Comparison of ENCODE assay signal across 11 mouse cellular contexts in genomic region chr2:101751236-101751922, GRCm38 (mm10).
DNase-seq lines count a peak whose midpoint lies in the region; ATAC-seq and TF ChIP-seq lines count a peak whose summit lies in the region.
"Had no signal": no experiment of that assay in that cellular context is flagged by ENCODE, and none has a peak within 500 bp of the region (broad histone marks: within the 10 kb centered on the region; RNA-seq: fewer than 3 reads in every experiment).

No protein-coding gene starts in this region.

- no peak for ATAC-seq in forebrain, embryonic 13.5 days
- ATAC-seq in stomach, embryonic 14.5 days (ENCODE audit: insufficient number of reproducible peaks, insufficient read depth, low FRiP score, low read depth) = peak; percentile 48; the same call in 1 of the 2 replicates
- ATAC-seq in stomach, postnatal 0 days (ENCODE audit: low FRiP score, low TSS enrichment) = no peak
- ATAC-seq in stomach, embryonic 16.5 days (ENCODE audit: insufficient read depth, low FRiP score) = no peak

- H3K36me3 ChIP-seq in forebrain, embryonic 10.5 days (replicated peaks) = peaks cover 10% of the 10 kb centered on the region
- no peaks in the 10 kb centered on the region for H3K36me3 ChIP-seq in forebrain, embryonic 13.5 days (ENCODE audit: poor library complexity, severe bottlenecking)
- H3K36me3 ChIP-seq in kidney, adult 2 months (ENCODE audit: control insufficient read depth, insufficient read depth, low read length) = no peaks in the 10 kb centered on the region
- H3K36me3 ChIP-seq in stomach, embryonic 14.5 days (ENCODE audit: control insufficient read depth, insufficient read depth, low read length) = no peaks in the 10 kb centered on the region
- H3K36me3 ChIP-seq in stomach, postnatal 0 days (ENCODE audit: control insufficient read depth, insufficient read depth, low read length) = no peaks in the 10 kb centered on the region
- no peaks in the 10 kb centered on the region for H3K36me3 ChIP-seq in stomach, embryonic 16.5 days (ENCODE audit: control insufficient read depth, insufficient read depth, low read length)
- H3K36me3 ChIP-seq: hindbrain, embryonic 15.5 days; midbrain, embryonic 12.5 days had no signal

- no peak for TF ChIP-seq EP300 in stomach, postnatal 0 days (optimal IDR thresholded peaks at IDR 0.05)

- no peak overlapping the region for H3K4me3 ChIP-seq in forebrain, embryonic 10.5 days
- no peak overlapping the region for H3K4me3 ChIP-seq in forebrain, embryonic 13.5 days
- H3K4me3 ChIP-seq in kidney, adult 2 months (ENCODE audit: insufficient read depth, low read depth, low read length) = no peak overlapping the region
- H3K4me3 ChIP-seq in stomach, embryonic 14.5 days (ENCODE audit: low read depth, low read length) = no peak overlapping the region
- H3K4me3 ChIP-seq in stomach, postnatal 0 days (ENCODE audit: low read depth, low read length) = no peak overlapping the region
- no peak overlapping the region for H3K4me3 ChIP-seq in stomach, embryonic 16.5 days (replicated peaks; ENCODE audit: low read length)
- H3K4me3 ChIP-seq: erythroblast, embryonic 14.5 days; hindbrain, embryonic 15.5 days; midbrain, embryonic 12.5 days had no signal

- 40% methylated on average over 4 of the region's 4 CpGs for WGBS in forebrain, embryonic 10.5 days
- 42% methylated on average over 4 of the region's 4 CpGs for WGBS in forebrain, embryonic 13.5 days
- WGBS in kidney, adult 2 months = 38% methylated on average over 4 of the region's 4 CpGs
- 15% methylated on average over 4 of the region's 4 CpGs for WGBS in stomach, embryonic 14.5 days
- whole genome bisulfite sequencing in stomach, postnatal 0 days = 18% methylated on average over 4 of the region's 4 CpGs
- 25% methylated on average over 4 of the region's 4 CpGs for WGBS in stomach, embryonic 16.5 days

- peak overlapping the region; percentile 68 for H3K27ac ChIP-seq in forebrain, embryonic 10.5 days
- H3K27ac ChIP-seq in forebrain, embryonic 13.5 days = no peak overlapping the region
- peak overlapping the region; percentile 76 for H3K27ac ChIP-seq in kidney, adult 2 months (ENCODE audit: insufficient read depth, low read depth, low read length)
- H3K27ac ChIP-seq in stomach, embryonic 14.5 days (ENCODE audit: low read length) = 0 out of 2 replicates have a peak overlapping the region, but pooled peaks have one; percentile 3
- no peak overlapping the region for H3K27ac ChIP-seq in stomach, postnatal 0 days (replicated peaks)
- H3K27ac ChIP-seq in stomach, embryonic 16.5 days (ENCODE audit: low read length) = peak overlapping the region; percentile 24; the same call in 1 of the 2 replicates
- H3K27ac ChIP-seq: hindbrain, embryonic 15.5 days had no signal

- TF ChIP-seq POLR2A in kidney, adult 2 months (IDR thresholded peaks at IDR 0.05; ENCODE audit: low read depth, low read length) = no peak

- no peak overlapping the region for H3K4me2 ChIP-seq in forebrain, embryonic 13.5 days
- no peak overlapping the region for H3K4me2 ChIP-seq in stomach, embryonic 14.5 days (replicated peaks; ENCODE audit: low read depth, low read length)
- no peak overlapping the region for H3K4me2 ChIP-seq in stomach, postnatal 0 days (replicated peaks; ENCODE audit: low read depth)
- no peak overlapping the region for H3K4me2 ChIP-seq in stomach, embryonic 16.5 days (ENCODE audit: low read depth, low read length)
- H3K4me2 ChIP-seq: hindbrain, embryonic 15.5 days; midbrain, embryonic 12.5 days had no signal

- H3K4me1 ChIP-seq in forebrain, embryonic 10.5 days = peaks cover 50% of the 10 kb centered on the region
- H3K4me1 ChIP-seq in forebrain, embryonic 13.5 days = peaks cover 19% of the 10 kb centered on the region
- H3K4me1 ChIP-seq in kidney, adult 2 months (ENCODE audit: control insufficient read depth, insufficient read depth, low read length) = 0 out of 2 replicates have a peak, but pooled peaks cover 8% of the 10 kb centered on the region
- no peaks in the 10 kb centered on the region for H3K4me1 ChIP-seq in stomach, embryonic 14.5 days (ENCODE audit: control insufficient read depth, insufficient read depth, low read length)
- no peaks in the 10 kb centered on the region for H3K4me1 ChIP-seq in stomach, postnatal 0 days (replicated peaks; ENCODE audit: control insufficient read depth, insufficient read depth)
- H3K4me1 ChIP-seq in stomach, embryonic 16.5 days (ENCODE audit: control insufficient read depth, insufficient read depth, low read length) = peaks cover 9% of the 10 kb centered on the region; the same call in 1 of the 2 replicates

- no peaks in the 10 kb centered on the region for H3K9me3 ChIP-seq in forebrain, embryonic 10.5 days
- no peaks in the 10 kb centered on the region for H3K9me3 ChIP-seq in forebrain, embryonic 13.5 days (replicated peaks)
- no peaks in the 10 kb centered on the region for H3K9me3 ChIP-seq in stomach, embryonic 14.5 days (ENCODE audit: control insufficient read depth, low read depth, low read length)
- no peaks in the 10 kb centered on the region for H3K9me3 ChIP-seq in stomach, postnatal 0 days (ENCODE audit: control insufficient read depth, low read length)
- no peaks in the 10 kb centered on the region for H3K9me3 ChIP-seq in stomach, embryonic 16.5 days (replicated peaks; ENCODE audit: control insufficient read depth, low read length)
- H3K9me3 ChIP-seq: hindbrain, embryonic 15.5 days; midbrain, embryonic 12.5 days had no signal

- H3K27me3 ChIP-seq in forebrain, embryonic 10.5 days (ENCODE audit: poor library complexity, severe bottlenecking) = no peaks in the 10 kb centered on the region
- no peaks in the 10 kb centered on the region for H3K27me3 ChIP-seq in forebrain, embryonic 13.5 days
- no peaks in the 10 kb centered on the region for H3K27me3 ChIP-seq in kidney, adult 2 months (replicated peaks; ENCODE audit: control insufficient read depth, insufficient read depth, low read length)
- no peaks in the 10 kb centered on the region for H3K27me3 ChIP-seq in stomach, embryonic 14.5 days (ENCODE audit: control insufficient read depth, insufficient read depth, low read length)
- H3K27me3 ChIP-seq in stomach, postnatal 0 days (ENCODE audit: control insufficient read depth, insufficient read depth, low read length) = no peaks in the 10 kb centered on the region
- no peaks in the 10 kb centered on the region for H3K27me3 ChIP-seq in stomach, embryonic 16.5 days (ENCODE audit: control insufficient read depth, insufficient read depth, low read length)
- H3K27me3 ChIP-seq: hindbrain, embryonic 15.5 days; midbrain, embryonic 12.5 days had no signal

- TF ChIP-seq CTCF in kidney, adult 2 months (conservative IDR thresholded peaks at IDR 0.05; ENCODE audit: insufficient read depth, insufficient read length, low read depth, low read length) = no peak
- TF ChIP-seq CTCF in stomach, postnatal 0 days (IDR thresholded peaks at IDR 0.05; ENCODE audit: low read depth) = no peak

- H3K9ac ChIP-seq in forebrain, embryonic 13.5 days = no peak overlapping the region
- H3K9ac ChIP-seq in stomach, embryonic 14.5 days (replicated peaks; ENCODE audit: low read depth, low read length) = no peak overlapping the region
- no peak overlapping the region for H3K9ac ChIP-seq in stomach, postnatal 0 days (ENCODE audit: low read length)
- no peak overlapping the region for H3K9ac ChIP-seq in stomach, embryonic 16.5 days (ENCODE audit: low read length)
- H3K9ac ChIP-seq: hindbrain, embryonic 15.5 days; midbrain, embryonic 12.5 days had no signal

- DNase-seq in forebrain, embryonic 10.5 days (ENCODE audit: extremely low spot score, low spot score) = peak; percentile 29
- DNase-seq in kidney, adult 2 months = no peak
- no peak for DNase-seq in kidney, postnatal 14 days
- no peak for DNase-seq in stomach, postnatal 0 days (ENCODE audit: low spot score)
- DNase-seq in frontal cortex, postnatal 36 days (ENCODE audit: low spot score in 2 of 2) = no peak

Comparison
In these comparisons a context has a peak if more than half of its experiments do, and no peak if none do; other contexts are left out.
1. H3K27ac ChIP-seq: peak in forebrain, embryonic 10.5 days (single experiment), kidney, adult 2 months (single experiment), stomach, embryonic 14.5 days (single experiment) and stomach, embryonic 16.5 days (single experiment); none in forebrain, embryonic 13.5 days (single experiment) and stomach, postnatal 0 days (single experiment).